Mouse (Mus musculus) intestine, embryonic 15.5 days (tissue): ENCODE results near the gene Tmem140. TPM values are rescaled to one million over a fixed set of nuclear protein-coding genes. Genes with fewer than 3 reads are reported as not detected.
A peak's percentile ranks its signal among the peaks of the same experiment; 100 is the strongest.

Source experiments
- ATAC-seq: fragments of 200-750 bp; cut with Nextera tagmentation; 2 replicates; pipeline ENCODE4 v1.8.0; 2017; ENCODE audit warnings: moderate TSS enrichment, moderate library complexity
- H3K27ac ChIP-seq: fragments of 300-500 bp; sonication (generic); 2 replicates; pipeline ENCODE4 v1.5.1; 2015; ENCODE audit warnings: mild to moderate bottlenecking, inconsistent platforms
- H3K27me3 ChIP-seq: fragments of 300-500 bp; sonication (generic); replicated peaks from 2 replicates; pipeline ENCODE4 v1.6.1; 2015; ENCODE audit warnings: inconsistent platforms
- H3K36me3 ChIP-seq: fragments of 300-500 bp; sonication (generic); 2 replicates; pipeline ENCODE4 v1.6.1; 2015; ENCODE audit warnings: inconsistent platforms
- H3K4me1 ChIP-seq: fragments of 300-500 bp; sonication (generic); replicated peaks from 2 replicates; pipeline ENCODE4 v1.6.1; 2015; ENCODE audit warnings: inconsistent platforms
- H3K4me2 ChIP-seq: fragments of 300-500 bp; sonication (generic); replicated peaks from 2 replicates; pipeline ENCODE4 v1.6.1; 2015; ENCODE audit warnings: mild to moderate bottlenecking, inconsistent platforms
- H3K4me3 ChIP-seq: fragments of 300-500 bp; sonication (generic); replicated peaks from 2 replicates; pipeline ENCODE4 v1.5.1; 2015; ENCODE audit warnings: inconsistent platforms
- H3K9ac ChIP-seq: fragments of 300-500 bp; sonication (generic); 2 replicates; pipeline ENCODE4 v1.6.1; 2015; ENCODE audit warnings: inconsistent platforms
- H3K9me3 ChIP-seq: fragments of 300-500 bp; sonication (generic); 2 replicates; pipeline ENCODE4 v1.6.1; 2016; ENCODE audit warnings: inconsistent platforms
- whole genome bisulfite sequencing: fragments of 180-500 bp; shearing (Covaris S2); methylation state at CpG from one replicate; pipeline ENCODE4 v1.1.7; 2015; 5-methylcytosine and 5-hydroxymethylcytosine counted together
- polyA plus RNA-seq: library from polyadenylated mRNA; unstranded; fragments of >200 nt; fragmentation: Nextera tagmentation; extraction: Ambion mirVana; gene quantifications from 2 replicates; pipeline ENCODE4 v1.2.1, GENCODE M21; 2015

Gene Tmem140
- polyA plus RNA-seq, 1 experiment from 2014 or later = 1.7 TPM

DNA sequence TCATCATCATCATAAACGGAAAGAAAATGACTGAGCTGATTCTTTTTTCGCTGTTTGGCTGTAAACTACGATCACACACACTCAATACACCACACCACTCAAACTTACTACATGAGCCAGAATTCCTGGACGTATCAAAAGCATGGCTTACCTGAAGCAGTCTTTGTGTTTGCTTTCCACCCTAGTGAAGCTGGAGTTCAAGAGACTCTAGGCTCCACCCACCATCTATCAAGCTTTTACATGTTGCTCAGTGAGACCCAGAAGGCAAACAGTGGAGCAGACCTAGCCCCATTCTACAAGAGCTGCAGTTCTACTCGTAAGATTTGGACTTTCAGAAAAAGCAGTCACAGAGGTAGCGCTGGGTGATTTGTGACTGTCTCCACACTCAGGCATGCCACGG lies 39.6 kb downstream of the Tmem140 start:
- no peak overlapping the region for H3K4me2 ChIP-seq
- ATAC-seq = no peak
- H3K27ac ChIP-seq = no peak overlapping the region
- no peaks in the 10 kb centered on the region for H3K9me3 ChIP-seq
- H3K9ac ChIP-seq = no peak overlapping the region
- H3K4me1 ChIP-seq = 0 out of 2 replicates have a peak, but pooled peaks cover 2% of the 10 kb centered on the region
- H3K4me3 ChIP-seq = no peak overlapping the region
- H3K27me3 ChIP-seq = no peaks in the 10 kb centered on the region
- peaks cover 7% of the 10 kb centered on the region; the same call in 1 of the 2 replicates for H3K36me3 ChIP-seq
- 76% methylated on average over 7 of the region's 7 CpGs for WGBS

DNA sequence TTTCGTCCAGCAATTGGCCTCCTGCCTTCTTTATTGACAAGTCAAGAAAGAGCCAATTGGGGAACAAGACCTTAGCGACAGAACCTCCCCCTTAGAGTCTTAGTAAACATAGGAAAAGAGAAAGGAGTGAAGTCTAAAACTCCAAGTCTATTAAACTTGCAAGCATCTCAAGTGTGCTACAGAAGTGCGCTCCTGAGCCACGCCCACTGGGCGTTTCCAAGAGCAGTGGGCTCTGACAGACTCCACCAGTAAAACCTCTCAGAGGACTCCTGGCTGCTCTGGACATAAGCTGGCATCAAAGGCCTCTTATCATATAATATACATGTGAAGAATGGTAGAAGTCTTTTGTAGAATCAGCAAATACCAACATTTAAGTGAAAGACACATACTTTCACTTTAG lies 40.5 kb downstream of the Tmem140 start:
- ATAC-seq = no peak
- 72% methylated on average over 5 of the region's 5 CpGs for WGBS
- Histone ChIP-seq H3K9ac (no peak overlapping the region), H3K4me1 (0 out of 2 replicates have a peak, but pooled peaks cover 2% of the 10 kb centered on the region), H3K4me3 (no peak overlapping the region), H3K9me3 (no peaks in the 10 kb centered on the region), H3K4me2 (no peak overlapping the region), H3K27ac (no peak overlapping the region), H3K36me3 (peaks cover 7% of the 10 kb centered on the region; the same call in 1 of the 2 replicates), H3K27me3 (no peaks in the 10 kb centered on the region)

DNA sequence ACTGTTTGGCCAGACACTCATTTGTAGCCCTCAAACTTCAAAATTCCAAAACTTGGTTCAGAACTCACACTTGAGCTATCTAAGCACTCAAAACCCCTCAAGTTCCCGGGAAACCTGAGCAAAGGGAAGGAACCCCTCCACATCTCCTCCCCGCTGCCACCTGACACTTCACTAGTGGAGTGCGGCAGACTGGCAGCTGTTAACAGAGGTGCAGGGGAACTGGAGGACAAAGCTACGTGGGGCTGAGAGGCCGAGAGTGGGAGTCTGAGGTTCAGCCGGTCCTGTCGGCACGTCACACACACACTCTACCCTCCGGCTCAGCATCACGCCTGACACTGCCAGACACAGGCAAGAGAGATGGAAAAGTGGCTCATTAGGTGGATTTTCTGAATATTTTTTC lies 40.9 kb downstream of the Tmem140 start:
- H3K36me3 ChIP-seq = peaks cover 7% of the 10 kb centered on the region; the same call in 1 of the 2 replicates
- H3K4me2 ChIP-seq = no peak overlapping the region
- WGBS = 84% methylated on average over 10 of the region's 10 CpGs

DNA sequence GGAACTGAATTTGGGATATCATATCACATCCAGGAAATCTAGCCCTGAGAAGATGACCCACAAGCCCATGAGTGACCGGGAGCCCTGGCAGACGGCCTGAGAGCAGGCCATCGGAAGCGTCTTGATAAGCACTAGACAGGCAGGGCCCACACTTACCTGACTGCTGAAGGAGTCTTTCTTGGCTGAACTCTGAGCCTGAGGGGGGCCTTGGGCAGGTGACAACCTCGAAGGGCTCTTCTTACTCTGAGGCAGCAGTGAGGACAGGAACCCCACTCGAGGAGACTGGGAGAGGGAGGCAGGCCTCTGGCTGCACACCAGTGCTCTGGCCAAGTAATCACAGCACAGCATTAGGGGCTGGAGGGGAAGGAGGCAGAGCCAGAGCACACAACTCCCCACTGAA lies 41.4 kb downstream of the Tmem140 start:
- 84% methylated on average over 6 of the region's 6 CpGs for WGBS
- H3K27ac ChIP-seq = no peak overlapping the region

More for the DNA sequence above, 40.9 kb downstream of the Tmem140 start:
- Histone ChIP-seq H3K27me3 (no peaks in the 10 kb centered on the region), H3K9ac (no peak overlapping the region), H3K4me3 (no peak overlapping the region), H3K4me1 (0 out of 2 replicates have a peak, but pooled peaks cover 2% of the 10 kb centered on the region), H3K9me3 (no peaks in the 10 kb centered on the region), H3K27ac (no peak overlapping the region)
- no peak for ATAC-seq

DNA sequence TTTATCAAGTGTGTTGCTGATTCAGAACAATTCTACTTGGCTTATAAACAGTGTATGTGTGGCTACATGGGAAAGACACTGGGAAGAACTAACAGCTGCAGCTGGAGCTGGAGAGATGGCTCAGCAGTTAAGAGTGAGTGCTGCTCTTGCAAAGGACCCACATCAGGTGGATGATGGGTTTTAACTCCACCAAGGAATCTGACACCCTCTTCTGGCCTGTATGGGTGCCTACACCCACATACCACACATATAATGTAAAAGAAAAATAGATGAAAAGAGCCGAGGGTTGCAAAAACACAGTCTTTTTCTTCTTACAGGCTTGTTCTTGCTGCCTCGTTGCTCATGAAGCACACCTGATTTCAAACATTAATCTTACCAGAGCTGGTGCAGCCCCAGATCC lies 43.2 kb downstream of the Tmem140 start:
- WGBS = 81% methylated on average over 2 of the region's 2 CpGs
- ATAC-seq = no peak
- H3K27ac ChIP-seq = no peak overlapping the region
- H3K27me3 ChIP-seq = no peaks in the 10 kb centered on the region
- H3K4me2 ChIP-seq = no peak overlapping the region
- H3K4me3 ChIP-seq = no peak overlapping the region
- no peaks in the 10 kb centered on the region for H3K9me3 ChIP-seq
- no peak overlapping the region for H3K9ac ChIP-seq
- H3K4me1 ChIP-seq = 0 out of 2 replicates have a peak, but pooled peaks cover 7% of the 10 kb centered on the region
- H3K36me3 ChIP-seq = peaks cover 4% of the 10 kb centered on the region; the same call in 1 of the 2 replicates

More for the DNA sequence above, 41.4 kb downstream of the Tmem140 start:
- H3K27me3 ChIP-seq = no peaks in the 10 kb centered on the region
- no peak overlapping the region for H3K4me3 ChIP-seq
- no peak overlapping the region for H3K4me2 ChIP-seq
- H3K36me3 ChIP-seq = peaks cover 7% of the 10 kb centered on the region; the same call in 1 of the 2 replicates
- no peak overlapping the region for H3K9ac ChIP-seq
- H3K9me3 ChIP-seq = no peaks in the 10 kb centered on the region
- H3K4me1 ChIP-seq = 0 out of 2 replicates have a peak, but pooled peaks cover 2% of the 10 kb centered on the region
- no peak for ATAC-seq

DNA sequence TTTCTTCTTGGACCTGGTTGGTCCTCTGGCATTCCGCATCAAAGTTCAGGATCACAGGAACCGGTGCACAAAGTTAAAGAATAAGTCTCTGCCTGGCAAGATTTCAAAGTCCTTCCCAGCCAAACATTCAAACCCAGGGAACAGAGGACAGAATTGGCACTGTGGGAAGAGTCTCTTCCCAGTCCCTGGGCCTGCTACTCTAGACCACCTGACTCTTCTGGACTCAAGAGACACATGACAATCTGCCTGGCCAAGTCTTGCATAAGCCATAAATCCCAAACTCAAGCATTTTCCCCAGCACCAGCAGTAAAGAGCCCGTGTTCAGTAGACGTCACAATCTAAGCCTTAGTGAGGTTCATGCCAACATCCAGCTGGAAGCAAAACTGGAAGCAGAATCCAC lies 43.7 kb downstream of the Tmem140 start:
- no peak overlapping the region for H3K4me2 ChIP-seq
- no peak overlapping the region for H3K4me3 ChIP-seq
- no peaks in the 10 kb centered on the region for H3K9me3 ChIP-seq
- no peak overlapping the region for H3K9ac ChIP-seq
- no peak for ATAC-seq
- H3K27ac ChIP-seq = no peak overlapping the region
- H3K4me1 ChIP-seq = 0 out of 2 replicates have a peak, but pooled peaks cover 7% of the 10 kb centered on the region
- no peaks in the 10 kb centered on the region for H3K27me3 ChIP-seq
- peaks cover 4% of the 10 kb centered on the region; the same call in 1 of the 2 replicates for H3K36me3 ChIP-seq
- WGBS = 91% methylated on average over 4 of the region's 4 CpGs

DNA sequence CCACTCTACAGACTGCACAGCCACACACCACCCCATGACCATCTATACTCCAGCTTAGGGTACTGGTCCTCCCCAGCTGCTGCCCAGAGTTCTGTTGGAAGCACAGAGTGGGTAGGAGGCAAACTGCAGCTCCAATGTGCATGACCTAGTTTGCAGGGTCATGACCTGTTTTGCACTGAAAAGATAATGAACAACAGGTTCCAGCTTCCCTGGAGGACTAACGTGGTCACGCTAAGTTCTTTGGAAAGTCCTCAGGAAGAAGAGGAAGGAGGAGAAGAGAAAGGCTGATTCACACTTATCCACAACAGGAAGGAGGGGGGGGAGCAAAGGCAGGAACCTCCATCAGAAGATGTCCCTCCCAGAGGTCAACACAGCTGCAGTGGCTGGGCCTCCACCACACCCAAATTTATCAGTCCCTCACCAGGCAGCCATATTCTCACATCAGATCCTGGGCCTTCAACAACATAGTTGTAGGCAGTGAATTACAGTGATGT lies 44.2 kb downstream of the Tmem140 start:
- WGBS = 81% methylated on average over 2 of the region's 2 CpGs
- Histone ChIP-seq H3K36me3 (peaks cover 4% of the 10 kb centered on the region; the same call in 1 of the 2 replicates), H3K27ac (no peak overlapping the region), H3K4me2 (no peak overlapping the region), H3K4me1 (0 out of 2 replicates have a peak, but pooled peaks cover 6% of the 10 kb centered on the region), H3K27me3 (no peaks in the 10 kb centered on the region), H3K9me3 (no peaks in the 10 kb centered on the region), H3K9ac (no peak overlapping the region), H3K4me3 (no peak overlapping the region)
- no peak for ATAC-seq

DNA sequence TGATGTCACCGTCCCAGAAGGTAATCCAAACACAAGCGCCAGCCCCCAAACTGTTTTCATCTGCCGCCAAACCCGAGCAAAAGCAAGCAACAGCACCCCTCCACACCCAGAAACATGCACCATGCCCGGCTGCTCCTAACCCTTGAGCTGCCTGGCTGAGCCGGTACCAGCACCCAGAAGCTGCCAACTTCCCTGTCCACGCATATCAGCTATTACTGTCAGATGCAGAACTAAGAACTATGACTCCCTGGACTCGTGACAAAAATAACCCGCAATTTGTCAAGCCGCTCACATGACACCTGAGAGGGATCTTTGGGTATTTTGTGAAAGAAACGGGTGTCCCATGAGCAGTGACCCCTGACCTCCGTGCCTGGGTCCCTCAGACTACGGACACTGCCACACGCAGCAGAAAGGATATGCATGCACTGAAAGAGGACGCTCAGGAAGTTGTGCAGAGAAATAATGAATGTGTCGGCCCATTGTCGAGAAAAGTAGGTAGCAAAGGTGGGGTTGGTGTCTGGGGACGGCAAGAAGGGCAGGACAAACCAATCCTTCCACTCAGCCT lies 44.8 kb downstream of the Tmem140 start:
- 85% methylated on average over 18 of the region's 18 CpGs for WGBS
- Histone ChIP-seq H3K27me3 (no peaks in the 10 kb centered on the region), H3K4me2 (no peak overlapping the region), H3K4me3 (no peak overlapping the region), H3K4me1 (0 out of 2 replicates have a peak, but pooled peaks cover 6% of the 10 kb centered on the region), H3K27ac (no peak overlapping the region), H3K9ac (no peak overlapping the region), H3K9me3 (no peaks in the 10 kb centered on the region), H3K36me3 (peaks cover 4% of the 10 kb centered on the region; the same call in 1 of the 2 replicates)
- no peak for ATAC-seq

DNA sequence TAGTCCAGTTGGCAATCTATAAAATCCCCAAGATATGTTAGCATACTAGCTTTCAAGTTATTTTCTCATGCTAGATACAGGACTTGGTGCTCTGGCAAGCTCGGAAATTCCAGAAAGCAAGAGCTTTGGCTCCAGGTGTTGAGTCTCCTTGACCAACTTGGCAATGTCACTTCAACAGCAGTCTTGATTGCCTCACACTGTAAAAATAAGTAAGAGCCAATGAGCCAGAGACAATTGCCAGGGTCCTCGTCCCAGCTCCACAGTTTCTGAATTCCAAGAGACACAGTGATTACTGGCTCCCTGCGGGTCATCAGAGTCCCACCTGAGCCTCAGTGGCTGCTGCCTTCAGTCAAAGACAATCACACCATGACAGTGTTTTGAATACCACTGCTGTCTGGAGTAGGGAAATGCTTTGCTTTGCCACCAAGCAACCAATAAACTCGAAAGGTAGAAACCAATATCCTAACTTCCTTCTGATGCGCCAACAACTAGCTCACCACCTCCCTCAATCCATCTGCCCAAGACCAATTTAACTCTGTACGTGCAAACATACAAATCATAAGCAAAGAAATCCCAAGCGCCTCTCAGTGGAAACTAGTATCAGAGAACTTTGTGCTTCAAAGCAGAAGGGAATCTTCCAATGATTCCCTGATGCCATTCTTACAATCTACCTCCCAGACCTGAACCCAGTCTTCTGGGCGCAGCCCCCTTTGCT lies 46.8 kb downstream of the Tmem140 start:
- Histone ChIP-seq H3K27ac (no peak overlapping the region), H3K4me3 (peak overlapping the region; percentile 71), H3K9ac (peak overlapping the region; percentile 62), H3K4me2 (peak overlapping the region; percentile 86), H3K27me3 (no peaks in the 10 kb centered on the region), H3K9me3 (no peaks in the 10 kb centered on the region), H3K4me1 (0 out of 2 replicates have a peak, but pooled peaks cover 6% of the 10 kb centered on the region), H3K36me3 (peaks cover 4% of the 10 kb centered on the region; the same call in 1 of the 2 replicates)
- no peak for ATAC-seq
- 45% methylated on average over 8 of the region's 8 CpGs for WGBS

DNA sequence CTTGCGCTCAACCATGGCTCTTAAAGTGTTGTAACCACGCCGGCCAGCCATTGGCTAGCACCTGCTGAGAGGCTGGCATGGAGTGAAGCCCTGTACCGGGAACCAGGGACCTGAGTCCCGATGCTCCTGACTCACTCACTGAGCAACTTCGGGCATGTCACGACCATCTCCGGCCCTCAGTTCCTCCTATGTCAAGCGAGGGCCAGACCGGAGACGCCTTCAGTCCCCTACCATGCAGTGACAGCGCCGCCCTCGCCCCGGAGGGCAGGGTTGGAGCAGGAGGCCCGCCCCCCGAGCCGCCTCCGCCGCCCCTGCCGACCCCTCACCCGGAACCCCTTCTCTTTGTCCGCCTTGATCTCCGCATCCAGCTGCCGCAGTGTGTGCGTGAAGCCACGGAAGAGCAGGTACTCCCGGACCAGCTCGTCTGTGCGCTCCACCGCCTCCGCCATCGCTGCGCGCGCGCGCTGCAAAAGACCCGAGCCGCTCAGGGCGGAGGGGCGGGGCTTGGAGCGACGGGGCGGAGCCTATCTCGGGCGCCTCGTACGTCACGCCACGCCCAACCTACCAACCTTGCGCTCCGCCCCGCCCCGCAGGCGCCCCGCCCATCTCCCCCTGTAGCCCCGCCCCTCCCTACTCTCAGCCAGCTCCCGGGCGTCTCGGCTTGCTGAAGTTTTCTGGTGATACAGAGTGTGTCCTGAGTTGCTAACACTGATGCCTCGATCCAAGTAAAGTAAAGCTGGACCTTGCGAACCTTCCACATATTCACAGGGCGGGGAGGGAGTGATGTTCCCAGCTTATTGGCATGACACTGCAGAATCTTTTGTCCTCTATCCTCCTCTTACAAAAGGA lies 47.6 kb downstream of the Tmem140 start, which contains the start of gene Wdr91:
Gene Wdr91, minus strand, starts transcription at position 506 of the 849 bp plus-strand sequence.
- ATAC-seq = peak; percentile 97
- peak within 1 kb of the TSS; percentile 71 for H3K27ac ChIP-seq
- no peaks in the 10 kb centered on the region for H3K27me3 ChIP-seq
- under 1% methylated on average over 63 of the region's 64 CpGs for WGBS
- H3K4me1 ChIP-seq = 0 out of 2 replicates have a peak, but pooled peaks cover 6% of the 10 kb centered on the region
- peak within 1 kb of the TSS; percentile 86 for H3K4me2 ChIP-seq
- H3K4me3 ChIP-seq = peak within 1 kb of the TSS; percentile 71
- H3K9me3 ChIP-seq = no peaks in the 10 kb centered on the region
- H3K9ac ChIP-seq = peak within 1 kb of the TSS; percentile 62
- H3K36me3 ChIP-seq = no peaks in the 10 kb centered on the region

DNA sequence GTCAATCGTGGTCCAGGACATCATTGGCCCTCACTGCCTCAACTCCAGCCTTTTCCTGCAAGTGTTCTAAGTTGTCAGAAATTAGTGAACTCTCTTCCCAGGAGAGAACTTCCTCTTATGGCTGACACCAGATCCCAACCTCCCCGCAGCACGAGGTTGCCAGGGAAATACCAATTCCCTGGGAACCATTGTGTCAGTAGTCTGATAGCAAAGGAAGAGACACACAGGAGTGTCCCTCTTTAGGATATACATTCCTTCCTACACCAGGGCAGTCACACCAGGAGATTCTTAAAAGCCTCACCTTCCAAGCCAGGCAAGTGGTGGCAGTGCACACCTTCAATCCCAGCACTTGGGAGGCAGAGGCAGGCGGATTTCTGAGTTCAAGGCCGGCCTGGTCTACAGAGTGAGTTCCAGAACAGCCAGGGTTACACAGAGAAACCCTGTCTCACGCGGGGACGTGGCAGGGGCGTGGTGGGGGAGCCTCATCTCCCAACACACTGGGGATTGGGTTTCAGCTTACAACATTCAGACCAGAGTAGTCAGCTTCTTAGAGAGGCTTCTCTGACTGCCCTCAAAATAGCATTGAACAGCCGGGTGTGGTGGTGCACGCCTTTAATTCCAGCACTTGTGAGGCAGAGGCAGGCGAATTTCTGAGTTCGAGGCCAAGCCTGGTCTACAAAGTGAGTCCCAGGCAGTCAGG lies 50.5 kb downstream of the Tmem140 start:
- Histone ChIP-seq H3K4me3 (no peak overlapping the region), H3K27me3 (no peaks in the 10 kb centered on the region), H3K9me3 (no peaks in the 10 kb centered on the region), H3K4me1 (0 out of 2 replicates have a peak, but pooled peaks cover 6% of the 10 kb centered on the region), H3K27ac (no peak overlapping the region), H3K9ac (no peak overlapping the region), H3K4me2 (no peak overlapping the region), H3K36me3 (no peaks in the 10 kb centered on the region)
- ATAC-seq = no peak
- WGBS = 83% methylated on average over 13 of the region's 13 CpGs
